Mouse (Mus musculus) hindbrain, embryonic 13.5 days (tissue): Measurements from ENCODE around the gene Acoxl. TPM values are rescaled to one million over a fixed set of nuclear protein-coding genes. Genes with fewer than 3 reads are reported as not detected.

Experiments
- ATAC-seq: fragments of 200-750 bp; cut with Nextera tagmentation; 2 replicates; pipeline ENCODE4 v1.8.0; 2017; ENCODE audit warnings: moderate TSS enrichment; ENCODE audit not compliant: low FRiP score
- H3K27ac ChIP-seq: fragments of 300-500 bp; sonication (generic); 2 replicates; pipeline ENCODE4 v1.5.1; 2015; ENCODE audit warnings: inconsistent platforms, mild to moderate bottlenecking, moderate library complexity
- H3K27me3 ChIP-seq: fragments of 300-500 bp; sonication (generic); 2 replicates; pipeline ENCODE4 v1.6.1; 2015; ENCODE audit warnings: mild to moderate bottlenecking, inconsistent platforms
- H3K36me3 ChIP-seq: fragments of 300-500 bp; sonication (generic); 2 replicates; pipeline ENCODE4 v1.6.1; 2015; ENCODE audit warnings: mild to moderate bottlenecking, inconsistent platforms
- H3K4me1 ChIP-seq: fragments of 300-500 bp; sonication (generic); replicated peaks from 2 replicates; pipeline ENCODE4 v1.6.1; 2015; ENCODE audit warnings: inconsistent platforms
- H3K4me2 ChIP-seq: fragments of 300-500 bp; sonication (generic); 2 replicates; pipeline ENCODE4 v1.6.1; 2015; ENCODE audit warnings: inconsistent platforms, mild to moderate bottlenecking, moderate library complexity
- H3K4me3 ChIP-seq: fragments of 300-500 bp; sonication (generic); 2 replicates; pipeline ENCODE4 v1.5.1; 2015; ENCODE audit warnings: mild to moderate bottlenecking, inconsistent platforms
- H3K9ac ChIP-seq: fragments of 300-500 bp; sonication (generic); 2 replicates; pipeline ENCODE4 v1.6.1; 2015; ENCODE audit warnings: mild to moderate bottlenecking, inconsistent platforms
- H3K9me3 ChIP-seq: fragments of 300-500 bp; sonication (generic); 2 replicates; pipeline ENCODE4 v1.6.1; 2016; ENCODE audit warnings: inconsistent platforms
- WGBS: fragments of 180-500 bp; shearing (Covaris S2); methylation state at CpG from one replicate; pipeline ENCODE4 v1.1.7; 2015; 5-methylcytosine and 5-hydroxymethylcytosine counted together
- polyA plus RNA-seq: library from polyadenylated mRNA; unstranded; fragments of >200 nt; fragmentation: Nextera tagmentation; extraction: Ambion mirVana; gene quantifications from 2 replicates; pipeline ENCODE4 v1.2.1, GENCODE M21; 2015

Gene Acoxl
- polyA plus RNA-seq, 1 experiment from 2014 or later: not detected

DNA sequence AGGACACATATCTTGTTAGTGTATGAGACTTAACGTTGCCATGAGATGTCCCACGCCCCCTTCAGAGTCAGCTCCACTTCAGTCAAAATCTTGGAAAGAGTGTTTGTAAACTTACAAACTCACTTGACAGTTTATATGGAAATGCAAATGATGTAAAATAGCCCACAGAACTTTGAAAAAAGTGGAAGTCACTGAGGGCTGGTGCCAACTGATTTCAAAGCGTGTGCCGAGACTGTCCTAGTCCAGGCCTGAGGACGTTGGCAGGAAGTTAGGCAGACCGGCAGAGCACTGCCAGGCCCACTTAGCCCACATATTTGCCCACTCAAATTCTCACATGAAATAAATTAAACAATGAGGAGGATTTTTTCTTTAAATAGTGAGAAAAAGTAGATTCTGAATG lies 221.5 kb downstream of the Acoxl start:
- Histone ChIP-seq H3K9ac (no peak overlapping the region), H3K27me3 (no peaks in the 10 kb centered on the region), H3K27ac (no peak overlapping the region), H3K4me1 (peaks cover 3% of the 10 kb centered on the region; the same call in 1 of the 2 replicates), H3K36me3 (no peaks in the 10 kb centered on the region), H3K4me3 (no peak overlapping the region), H3K9me3 (no peaks in the 10 kb centered on the region), H3K4me2 (no peak overlapping the region)
- no peak for ATAC-seq
- 78% methylated on average over 6 of the region's 6 CpGs for WGBS

DNA sequence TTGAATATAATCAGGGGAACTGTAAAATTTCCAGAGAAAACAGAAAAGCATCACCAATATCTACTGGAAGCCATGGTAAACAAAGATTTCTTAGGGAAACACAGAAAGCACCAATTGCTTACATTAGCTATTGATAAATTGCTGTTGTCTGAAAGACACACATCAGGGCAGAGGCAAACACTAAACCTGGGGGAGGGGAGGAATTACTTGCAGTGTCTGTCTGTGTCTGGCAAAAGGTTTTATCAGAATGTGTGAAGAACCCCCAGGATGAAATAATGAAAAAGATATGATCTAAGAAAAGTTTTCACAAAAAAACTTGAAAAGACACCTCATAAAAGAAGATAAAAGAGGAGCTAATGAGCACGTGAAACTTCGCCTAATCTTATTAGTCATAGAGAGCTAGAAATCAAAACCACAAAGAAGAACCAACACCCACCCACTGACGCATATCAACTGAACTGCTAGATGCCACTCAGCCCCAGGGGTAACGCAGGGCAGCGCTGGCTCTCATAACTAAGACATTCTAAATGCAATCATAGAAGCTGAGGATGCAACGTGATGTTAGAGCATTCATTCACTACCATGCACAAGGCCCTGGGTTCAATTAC lies 222.1 kb downstream of the Acoxl start:
- Histone ChIP-seq H3K4me3 (no peak overlapping the region), H3K27me3 (no peaks in the 10 kb centered on the region), H3K4me2 (no peak overlapping the region), H3K9ac (no peak overlapping the region), H3K27ac (no peak overlapping the region), H3K9me3 (no peaks in the 10 kb centered on the region), H3K4me1 (peaks cover 3% of the 10 kb centered on the region; the same call in 1 of the 2 replicates), H3K36me3 (no peaks in the 10 kb centered on the region)
- no peak for ATAC-seq
- 41% methylated on average over 6 of the region's 6 CpGs for WGBS

DNA sequence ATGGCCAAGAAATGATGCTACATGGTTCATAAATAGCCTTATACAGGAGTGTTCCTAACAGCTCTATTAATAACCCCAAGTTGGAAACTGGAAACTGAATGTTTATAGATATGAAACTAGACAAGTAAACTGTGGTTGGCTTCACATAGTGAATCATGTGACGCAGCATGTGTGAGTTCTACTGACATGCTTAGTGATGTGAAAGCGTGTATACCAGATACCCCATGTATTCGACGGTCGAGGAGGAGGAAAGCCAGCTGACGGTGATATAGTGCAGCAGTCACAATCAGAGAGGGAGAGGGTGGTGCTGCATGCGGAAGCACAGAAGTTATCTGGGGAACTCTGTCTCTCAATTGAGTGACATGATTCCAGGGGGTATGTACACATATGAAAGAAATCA lies 222.8 kb downstream of the Acoxl start:
- no peak for ATAC-seq
- Histone ChIP-seq H3K27ac (no peak overlapping the region), H3K9ac (no peak overlapping the region), H3K9me3 (no peaks in the 10 kb centered on the region), H3K36me3 (no peaks in the 10 kb centered on the region), H3K4me1 (peaks cover 3% of the 10 kb centered on the region; the same call in 1 of the 2 replicates), H3K4me3 (no peak overlapping the region), H3K4me2 (no peak overlapping the region), H3K27me3 (no peaks in the 10 kb centered on the region)
- WGBS: 84% methylated on average over 7 of the region's 7 CpGs

DNA sequence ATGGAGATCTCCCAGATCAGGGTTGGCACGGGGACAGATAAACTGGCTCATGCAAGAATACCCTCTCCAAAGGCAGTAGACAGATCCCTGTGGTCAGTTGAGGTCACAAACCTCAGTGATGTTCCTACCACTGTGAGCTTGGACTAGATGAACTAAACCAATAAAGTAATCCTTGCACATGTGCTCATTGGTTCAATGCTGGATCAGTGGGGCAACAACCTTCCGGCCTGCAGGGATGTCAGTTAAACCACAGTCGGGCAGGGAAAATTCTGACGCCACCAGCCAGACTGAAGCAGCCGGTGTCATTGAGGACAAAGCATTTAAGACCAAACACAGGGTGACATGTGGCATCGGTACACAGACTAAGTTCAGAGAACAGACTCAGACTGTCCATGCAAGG lies 224.1 kb downstream of the Acoxl start:
- no peaks in the 10 kb centered on the region for H3K36me3 ChIP-seq
- peaks cover 3% of the 10 kb centered on the region; the same call in 1 of the 2 replicates for H3K4me1 ChIP-seq
- no peaks in the 10 kb centered on the region for H3K9me3 ChIP-seq
- H3K27ac ChIP-seq: no peak overlapping the region
- ATAC-seq: no peak
- no peak overlapping the region for H3K9ac ChIP-seq
- H3K4me3 ChIP-seq: no peak overlapping the region
- H3K4me2 ChIP-seq: no peak overlapping the region
- 92% methylated on average over 6 of the region's 6 CpGs for WGBS
- no peaks in the 10 kb centered on the region for H3K27me3 ChIP-seq

DNA sequence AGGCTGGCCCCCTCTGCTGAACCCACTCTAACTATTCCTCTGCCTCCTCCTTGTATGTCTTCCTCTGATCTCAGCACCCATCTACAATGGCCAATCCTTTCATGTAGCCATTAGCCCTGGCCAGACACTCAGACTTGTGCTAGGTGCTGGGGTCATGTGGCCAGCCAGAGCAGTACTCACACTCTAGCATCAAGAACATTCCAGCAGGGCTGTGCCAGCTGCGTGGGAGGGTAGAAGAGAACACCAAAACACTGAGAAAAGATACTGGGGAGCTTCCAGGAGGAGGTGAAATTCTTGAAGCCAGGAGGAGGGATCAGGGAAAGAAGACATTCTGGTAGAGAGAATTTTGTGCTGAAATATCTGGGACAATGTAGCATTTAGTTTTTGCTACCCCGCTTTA lies 226.3 kb downstream of the Acoxl start:
- Histone ChIP-seq H3K9me3 (no peaks in the 10 kb centered on the region), H3K4me1 (peaks cover 3% of the 10 kb centered on the region; the same call in 1 of the 2 replicates), H3K36me3 (no peaks in the 10 kb centered on the region), H3K4me3 (no peak overlapping the region), H3K4me2 (no peak overlapping the region), H3K27me3 (no peaks in the 10 kb centered on the region), H3K9ac (no peak overlapping the region), H3K27ac (no peak overlapping the region)
- ATAC-seq: no peak
- WGBS: 91% methylated on average over 2 of the region's 2 CpGs

DNA sequence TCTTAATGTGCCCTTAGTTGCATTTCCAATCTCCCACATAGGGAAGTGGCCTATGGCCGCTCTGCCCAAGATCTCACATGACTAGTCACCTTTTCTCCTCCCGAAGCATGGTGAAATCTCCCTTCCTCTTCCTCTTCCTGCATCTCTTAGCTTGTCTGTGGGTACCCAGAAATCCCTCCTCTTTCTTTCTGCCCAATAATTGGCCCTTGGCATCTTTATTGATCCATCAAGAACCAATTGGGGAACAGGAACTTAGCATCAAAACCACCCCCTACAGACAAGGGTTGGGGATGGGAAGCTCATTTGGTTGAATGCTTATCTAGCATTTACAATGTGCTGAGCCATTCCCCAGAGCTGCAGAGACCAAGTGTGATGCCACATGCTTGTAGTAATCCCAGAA lies 226.9 kb downstream of the Acoxl start:
- H3K4me2 ChIP-seq: no peak overlapping the region
- H3K36me3 ChIP-seq: no peaks in the 10 kb centered on the region
- no peak overlapping the region for H3K4me3 ChIP-seq
- peaks cover 3% of the 10 kb centered on the region; the same call in 1 of the 2 replicates for H3K4me1 ChIP-seq
- WGBS: 94% methylated on average over 2 of the region's 2 CpGs
- H3K27me3 ChIP-seq: no peaks in the 10 kb centered on the region
- no peak overlapping the region for H3K9ac ChIP-seq
- H3K27ac ChIP-seq: no peak overlapping the region
- H3K9me3 ChIP-seq: no peaks in the 10 kb centered on the region
- no peak for ATAC-seq

DNA sequence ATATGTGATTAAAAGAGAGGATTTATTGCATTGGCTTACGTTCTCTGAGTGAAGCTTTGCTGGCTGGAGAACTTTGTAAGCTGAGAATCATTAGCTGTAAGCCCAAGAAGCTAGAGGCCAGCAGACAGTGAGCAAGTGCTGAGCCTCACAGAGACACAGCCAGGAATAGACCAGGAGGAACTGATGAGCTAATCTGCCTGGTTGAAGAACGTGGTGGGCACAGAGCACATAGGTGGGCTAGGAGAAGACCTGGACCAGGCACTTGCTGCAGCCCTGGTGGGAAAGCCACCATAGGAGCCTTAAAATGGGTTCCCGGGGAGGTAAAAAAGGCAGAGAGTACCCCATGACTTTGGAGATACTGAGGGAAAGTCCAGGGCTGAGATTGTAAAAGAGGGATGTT lies 228.5 kb downstream of the Acoxl start:
- Histone ChIP-seq H3K36me3 (no peaks in the 10 kb centered on the region), H3K4me2 (no peak overlapping the region), H3K9ac (no peak overlapping the region), H3K4me1 (peaks cover 3% of the 10 kb centered on the region; the same call in 1 of the 2 replicates), H3K4me3 (no peak overlapping the region), H3K27me3 (no peaks in the 10 kb centered on the region), H3K27ac (no peak overlapping the region), H3K9me3 (no peaks in the 10 kb centered on the region)
- no peak for ATAC-seq
- 71% methylated on average over 3 of the region's 3 CpGs for WGBS

DNA sequence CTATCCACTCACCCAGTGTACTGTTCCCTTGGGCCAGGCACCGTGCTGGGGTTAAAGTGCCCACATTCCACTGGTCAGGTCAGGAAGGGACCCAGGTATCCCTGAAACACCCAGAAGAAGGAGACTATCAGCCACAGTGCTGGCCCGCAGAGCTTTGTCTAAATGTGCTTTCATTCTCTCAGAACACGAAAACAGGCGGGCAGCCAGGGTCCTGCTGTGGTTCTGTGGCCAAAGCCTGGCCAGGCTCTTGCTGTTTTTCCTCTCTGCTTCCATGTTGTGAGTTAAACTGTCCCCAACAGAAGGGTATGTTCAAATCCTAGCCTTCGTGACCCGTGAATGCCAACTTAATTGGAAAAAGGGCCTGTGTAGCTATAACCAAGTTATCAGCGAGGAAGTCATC lies 228.9 kb downstream of the Acoxl start:
- Histone ChIP-seq H3K27ac (no peak overlapping the region), H3K9ac (no peak overlapping the region), H3K4me3 (no peak overlapping the region), H3K4me2 (no peak overlapping the region), H3K36me3 (no peaks in the 10 kb centered on the region), H3K4me1 (peaks cover 3% of the 10 kb centered on the region; the same call in 1 of the 2 replicates), H3K27me3 (no peaks in the 10 kb centered on the region), H3K9me3 (no peaks in the 10 kb centered on the region)
- WGBS: 95% methylated on average over 7 of the region's 7 CpGs
- ATAC-seq: no peak

DNA sequence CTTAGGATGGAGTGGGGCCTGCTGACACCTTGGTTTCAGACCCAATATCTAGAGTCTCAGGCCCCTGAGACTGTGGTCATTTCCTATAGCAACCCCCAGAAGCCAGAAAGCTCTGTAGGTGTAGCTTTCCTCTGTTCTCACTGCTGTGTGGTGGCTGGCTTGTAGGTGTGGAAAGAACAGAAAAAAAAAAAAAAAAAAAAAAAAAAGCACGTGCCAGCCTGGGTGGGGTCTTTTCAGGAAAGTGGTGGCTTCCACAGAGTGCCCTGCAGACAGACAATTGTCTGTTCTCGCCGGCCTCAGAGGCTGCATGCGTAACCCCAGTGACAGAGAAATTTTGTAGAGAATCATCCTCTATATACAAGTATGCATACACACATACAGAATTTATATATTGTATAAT lies 229.5 kb downstream of the Acoxl start:
- H3K4me1 ChIP-seq: peaks cover 3% of the 10 kb centered on the region; the same call in 1 of the 2 replicates
- H3K27me3 ChIP-seq: no peaks in the 10 kb centered on the region
- no peak overlapping the region for H3K9ac ChIP-seq
- ATAC-seq: no peak
- H3K4me3 ChIP-seq: no peak overlapping the region
- H3K9me3 ChIP-seq: no peaks in the 10 kb centered on the region
- H3K36me3 ChIP-seq: no peaks in the 10 kb centered on the region
- no peak overlapping the region for H3K27ac ChIP-seq
- no peak overlapping the region for H3K4me2 ChIP-seq
- 75% methylated on average over 4 of the region's 4 CpGs for WGBS

DNA sequence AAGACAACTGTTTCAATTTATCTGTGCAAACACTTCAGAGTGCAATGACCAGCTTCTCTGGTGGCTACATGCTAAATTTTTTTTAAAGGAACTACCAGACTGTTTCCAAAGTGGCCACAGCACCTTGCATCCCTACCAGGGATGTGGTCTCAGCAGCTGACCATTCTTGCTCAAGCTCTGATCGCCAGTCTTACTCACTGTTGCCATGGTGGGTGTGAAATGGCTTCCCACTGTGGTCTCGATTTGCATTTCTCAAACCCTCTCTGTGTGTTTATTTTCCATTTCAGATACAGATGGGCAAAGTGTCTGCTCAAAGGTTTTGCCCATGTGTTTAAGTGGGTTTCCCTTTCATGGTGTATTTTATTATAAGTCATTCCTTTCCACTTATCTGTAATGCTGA lies 230.3 kb downstream of the Acoxl start:
- Histone ChIP-seq H3K4me2 (no peak overlapping the region), H3K9ac (no peak overlapping the region), H3K36me3 (no peaks in the 10 kb centered on the region), H3K4me1 (0 out of 2 replicates have a peak, but pooled peaks cover under 1% of the 10 kb centered on the region), H3K27me3 (no peaks in the 10 kb centered on the region), H3K27ac (no peak overlapping the region), H3K4me3 (no peak overlapping the region), H3K9me3 (no peaks in the 10 kb centered on the region)
- no peak for ATAC-seq
- 62% methylated on average over 2 of the region's 2 CpGs for WGBS

DNA sequence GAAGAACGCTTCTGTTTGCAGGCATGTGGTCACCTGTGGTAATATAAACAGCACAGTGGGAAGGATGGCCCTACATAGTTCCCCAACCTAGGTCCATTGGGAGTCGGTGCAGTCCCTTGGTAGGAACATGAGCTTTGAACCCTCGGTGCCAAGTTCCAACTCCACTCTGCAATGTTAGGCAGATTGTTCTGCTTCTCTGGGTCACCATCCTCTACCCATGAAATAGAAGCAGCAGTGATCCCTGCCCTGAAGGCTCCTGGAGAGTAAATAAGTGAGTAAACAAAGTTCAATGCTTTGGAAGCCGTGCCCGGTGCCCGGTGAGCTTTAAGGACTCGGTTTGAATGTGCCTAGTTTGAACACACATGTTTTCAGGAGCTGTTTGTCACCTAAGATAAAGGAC lies 233.1 kb downstream of the Acoxl start:
- Histone ChIP-seq H3K9me3 (no peaks in the 10 kb centered on the region), H3K36me3 (no peaks in the 10 kb centered on the region), H3K4me2 (no peak overlapping the region), H3K4me1 (no peaks in the 10 kb centered on the region), H3K27me3 (no peaks in the 10 kb centered on the region), H3K4me3 (no peak overlapping the region), H3K27ac (no peak overlapping the region), H3K9ac (no peak overlapping the region)
- WGBS: 89% methylated on average over 7 of the region's 7 CpGs
- no peak for ATAC-seq

DNA sequence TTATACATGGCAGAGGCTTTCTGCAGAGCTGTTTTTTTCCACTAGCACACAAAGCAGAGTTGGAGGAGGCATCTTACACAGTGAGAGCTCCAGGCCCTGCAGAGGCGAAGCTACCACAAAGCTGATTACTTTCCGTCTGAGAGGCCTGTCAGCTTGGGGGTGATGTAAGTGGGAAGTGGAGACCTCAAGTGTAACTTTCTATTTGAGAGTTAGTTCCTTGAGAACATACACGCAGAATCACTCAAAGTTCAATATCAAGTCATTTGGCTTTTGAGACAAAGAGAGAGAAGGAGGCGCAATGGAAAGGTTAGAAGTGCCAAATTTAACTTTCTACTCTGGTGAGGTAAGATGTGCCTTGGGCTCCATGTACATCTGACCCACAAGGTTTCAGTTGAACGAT lies 234.3 kb downstream of the Acoxl start:
- Histone ChIP-seq H3K4me1 (no peaks in the 10 kb centered on the region), H3K9ac (no peak overlapping the region), H3K9me3 (no peaks in the 10 kb centered on the region), H3K27ac (no peak overlapping the region), H3K4me3 (no peak overlapping the region), H3K36me3 (no peaks in the 10 kb centered on the region), H3K4me2 (no peak overlapping the region), H3K27me3 (no peaks in the 10 kb centered on the region; the same call in 1 of the 2 replicates)
- WGBS: 84% methylated on average over 5 of the region's 5 CpGs
- ATAC-seq: no peak

DNA sequence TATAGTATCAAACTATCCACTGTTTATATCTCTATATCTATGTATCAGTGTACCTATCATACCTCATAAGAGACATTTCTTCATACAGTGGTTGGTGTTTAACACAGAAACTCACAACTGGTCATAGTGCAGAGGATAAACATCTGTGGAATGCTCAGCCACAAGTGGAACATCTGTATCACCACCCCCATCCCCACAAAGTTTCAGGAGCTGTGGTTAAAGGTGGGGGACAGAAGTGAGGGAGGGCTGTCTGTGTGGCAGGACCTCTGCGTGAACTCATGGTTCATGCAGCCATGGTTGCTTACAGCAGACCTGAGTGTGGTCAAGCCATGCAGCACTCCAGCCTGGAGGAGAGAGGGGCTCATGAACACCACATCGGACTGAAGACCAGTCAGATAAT lies 234.9 kb downstream of the Acoxl start:
- WGBS: 94% methylated on average over 2 of the region's 2 CpGs
- H3K9ac ChIP-seq: no peak overlapping the region
- no peaks in the 10 kb centered on the region for H3K9me3 ChIP-seq
- H3K27me3 ChIP-seq: no peaks in the 10 kb centered on the region; the same call in 1 of the 2 replicates
- no peaks in the 10 kb centered on the region for H3K36me3 ChIP-seq
- H3K4me3 ChIP-seq: no peak overlapping the region
- H3K4me2 ChIP-seq: no peak overlapping the region
- no peak overlapping the region for H3K27ac ChIP-seq
- H3K4me1 ChIP-seq: peaks cover 2% of the 10 kb centered on the region
- no peak for ATAC-seq
